In genomic region chr7:122600856-122601255, GRCm38 (mm10) we compare ENCODE assay signal across 20 mouse cellular contexts.
A peak's percentile ranks its signal among the peaks of the same experiment; 100 is the strongest.
DNase-seq lines count a peak whose midpoint lies in the region; ATAC-seq and TF ChIP-seq lines count a peak whose summit lies in the region.
"Had no signal": no experiment of that assay in that cellular context is flagged by ENCODE, and none has a peak within 500 bp of the region (broad histone marks: within the 10 kb centered on the region; RNA-seq: fewer than 3 reads in every experiment).

No protein-coding gene starts in this region.

- no peak overlapping the region for H3K4me3 ChIP-seq in limb, embryonic 12.5 days (replicated peaks)
- H3K4me3 ChIP-seq in limb, embryonic 10.5 days = no peak overlapping the region
- 0 out of 2 replicates have a peak overlapping the region, but pooled peaks have one; percentile 9 for H3K4me3 ChIP-seq in ES-Bruce4 (ENCODE audit: low read depth, low read length)
- H3K4me3 ChIP-seq: embryonic facial prominence, embryonic 12.5 days; forebrain, embryonic 15.5 days; heart, embryonic 10.5 days had no signal

- TF ChIP-seq EP300 in ES-Bruce4 (IDR thresholded peaks at IDR 0.05; ENCODE audit: insufficient read depth, low read depth, low read length) = no peak

- H3K9me3 ChIP-seq in limb, embryonic 12.5 days = no peaks in the 10 kb centered on the region
- no peaks in the 10 kb centered on the region for H3K9me3 ChIP-seq in limb, embryonic 10.5 days (replicated peaks)
- H3K9me3 ChIP-seq in ES-Bruce4 (replicated peaks; ENCODE audit: control insufficient read depth, insufficient read depth, low read length, poor library complexity, severe bottlenecking) = no peaks in the 10 kb centered on the region
- H3K9me3 ChIP-seq: embryonic facial prominence, embryonic 12.5 days; forebrain, embryonic 15.5 days; heart, embryonic 10.5 days had no signal

- TF ChIP-seq CTCF in ES-Bruce4 (IDR thresholded peaks at IDR 0.05; ENCODE audit: low read depth, low read length) = no peak

- H3K36me3 ChIP-seq in limb, embryonic 12.5 days = no peaks in the 10 kb centered on the region
- no peaks in the 10 kb centered on the region for H3K36me3 ChIP-seq in limb, embryonic 10.5 days
- H3K36me3 ChIP-seq in ES-Bruce4 (ENCODE audit: control insufficient read depth, insufficient read depth, low read length, poor library complexity, severe bottlenecking) = no peaks in the 10 kb centered on the region
- H3K36me3 ChIP-seq: embryonic facial prominence, embryonic 12.5 days; forebrain, embryonic 15.5 days; heart, embryonic 10.5 days had no signal

- TF ChIP-seq POLR2A in ES-Bruce4 (IDR thresholded peaks at IDR 0.05; ENCODE audit: insufficient read depth, low read length) = no peak

- H3K4me2 ChIP-seq in limb, embryonic 12.5 days = peak overlapping the region; percentile 13
- H3K4me2 ChIP-seq: embryonic facial prominence, embryonic 12.5 days; forebrain, embryonic 15.5 days; liver, embryonic 11.5 days had no signal

- WGBS in limb, embryonic 12.5 days = 57% methylated on average over 7 of the region's 7 CpGs
- WGBS in limb, embryonic 10.5 days = 74% methylated on average over 7 of the region's 7 CpGs

- H3K4me1 ChIP-seq in limb, embryonic 12.5 days (replicated peaks) = peaks cover 42% of the 10 kb centered on the region
- peaks cover 39% of the 10 kb centered on the region for H3K4me1 ChIP-seq in limb, embryonic 10.5 days
- H3K4me1 ChIP-seq in ES-Bruce4 (ENCODE audit: control insufficient read depth, insufficient read depth, low read length) = peaks cover 3% of the 10 kb centered on the region

- DNase-seq in limb, embryonic 10.5 days (ENCODE audit: low spot score) = no peak
- peak; percentile 10 for DNase-seq in R1 (ENCODE audit: low read depth, low spot score)
- DNase-seq in retina, embryonic 14.5 days (ENCODE audit: low spot score) = peak; percentile 49
- no peak for DNase-seq in layer of hippocampus, adult 9-11 months
- DNase-seq: adrenal gland, adult 2 months; cerebellum, adult 9-10 months; kidney, adult 2 months; kidney, postnatal 25 days; lung, adult 18-20 months; lung, postnatal 14 days; right cerebral cortex, postnatal 14 days; spleen, adult 18-20 months; thymus, postnatal 36 days had no signal

- no peak for ATAC-seq in limb, embryonic 12.5 days (ENCODE audit: insufficient number of reproducible peaks, insufficient read depth, low FRiP score, low TSS enrichment, low read depth)
- no peak for ATAC-seq in erythroblast, adult 5-6 weeks (replicated peaks; ENCODE audit: low FRiP score, poor library complexity, severe bottlenecking)
- ATAC-seq: forebrain, embryonic 15.5 days had no signal

- H3K27ac ChIP-seq in limb, embryonic 12.5 days = no peak overlapping the region
- H3K27ac ChIP-seq in limb, embryonic 10.5 days = no peak overlapping the region
- H3K27ac ChIP-seq in ES-Bruce4 (ENCODE audit: insufficient read depth, low read length) = no peak overlapping the region
- H3K27ac ChIP-seq: embryonic facial prominence, embryonic 12.5 days; forebrain, embryonic 15.5 days; heart, embryonic 10.5 days had no signal

- peaks cover 13% of the 10 kb centered on the region for H3K27me3 ChIP-seq in limb, embryonic 12.5 days
- peaks cover 4% of the 10 kb centered on the region; the same call in 1 of the 2 replicates for H3K27me3 ChIP-seq in limb, embryonic 10.5 days (ENCODE audit: low read depth, poor library complexity, severe bottlenecking)
- no peaks in the 10 kb centered on the region for H3K27me3 ChIP-seq in ES-Bruce4 (ENCODE audit: control insufficient read depth, insufficient read depth, low read length, poor library complexity, severe bottlenecking)
- H3K27me3 ChIP-seq: embryonic facial prominence, embryonic 12.5 days; forebrain, embryonic 15.5 days had no signal

- no peak overlapping the region for H3K9ac ChIP-seq in limb, embryonic 12.5 days (replicated peaks)
- H3K9ac ChIP-seq in ES-Bruce4 (ENCODE audit: low read depth, poor library complexity, severe bottlenecking) = no peak overlapping the region
- H3K9ac ChIP-seq: embryonic facial prominence, embryonic 12.5 days; forebrain, embryonic 15.5 days had no signal

Comparison
In these comparisons a context has a peak if more than half of its experiments do, and no peak if none do; other contexts are left out.
1. DNase-seq: peak in R1 (single experiment) and retina, embryonic 14.5 days (single experiment); none in limb, embryonic 10.5 days (single experiment) and layer of hippocampus, adult 9-11 months (single experiment).